Mouse (Mus musculus) common myeloid progenitor, adult 5-6 weeks (primary cell): ENCODE measurements around the gene Foxg1. TPM values are rescaled to one million over a fixed set of nuclear protein-coding genes. Genes with fewer than 3 reads are reported as not detected.
A peak's percentile ranks its signal among the peaks of the same experiment; 100 is the strongest.

Experiments used
- ATAC-seq: replicated peaks from 2 replicates; pipeline ENCODE4 v1.8.0; 2016; ENCODE audit warnings: low read depth, mild to moderate bottlenecking, moderate TSS enrichment, inconsistent platforms; ENCODE audit not compliant: poor library complexity, severe bottlenecking
- total RNA-seq: library from RNA; stranded (forward); fragments of 200-1000, 187-1606 nt; gene quantifications from 2 replicates; pipeline ENCODE4 v1.2.3, GENCODE M21; 2017

The Foxg1 gene
- not detected in 2 replicates for total RNA-seq

DNA sequence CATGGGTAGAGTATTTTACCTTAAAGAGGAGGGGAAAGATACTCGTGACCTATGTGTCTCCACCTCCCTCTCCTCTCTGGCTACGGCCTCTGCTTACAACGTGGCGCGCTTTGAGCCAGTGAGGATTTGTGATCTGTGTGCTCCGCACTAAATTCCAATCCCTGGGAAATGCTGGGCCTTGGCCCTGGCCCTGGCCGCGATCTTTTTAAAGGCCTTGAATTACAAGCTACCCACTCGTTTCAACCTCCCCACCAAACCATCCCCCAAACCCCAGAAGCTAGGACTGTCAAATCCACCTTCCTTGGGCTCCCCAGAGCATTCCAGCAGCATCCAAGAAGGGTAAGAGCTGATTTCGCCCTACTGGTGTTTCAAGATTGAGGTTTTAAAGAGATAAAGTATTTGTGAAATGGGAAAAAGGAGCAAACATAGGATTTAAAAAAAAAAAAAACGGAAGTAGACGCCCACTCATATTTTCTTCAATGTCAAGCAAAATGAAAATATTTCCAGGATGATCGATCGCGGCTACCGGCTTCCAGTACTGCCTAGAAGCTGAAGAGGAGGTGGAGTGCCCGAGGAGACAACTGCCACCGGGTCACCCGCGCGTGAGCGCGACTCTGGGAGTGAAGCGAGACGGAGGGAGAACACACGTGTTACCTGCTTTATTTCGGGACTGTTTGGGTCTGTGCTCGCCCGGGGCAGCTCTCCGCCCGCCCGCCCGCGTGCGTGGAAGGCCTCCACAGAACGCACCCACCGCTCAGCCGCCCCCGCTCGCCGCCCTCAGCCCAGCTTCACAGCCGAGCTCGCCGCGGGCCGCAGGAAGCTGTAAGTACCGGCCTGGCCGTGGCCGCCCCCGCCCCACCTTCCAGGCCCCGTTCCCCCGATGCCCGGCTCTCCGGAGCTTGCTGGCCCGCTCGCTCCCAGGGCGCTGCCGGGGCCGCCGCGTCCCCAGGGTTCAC lies at the start of gene Foxg1:
Gene Foxg1, plus strand, starts transcription at position 96 of the 956 bp plus-strand sequence.
- ATAC-seq = no peak

DNA sequence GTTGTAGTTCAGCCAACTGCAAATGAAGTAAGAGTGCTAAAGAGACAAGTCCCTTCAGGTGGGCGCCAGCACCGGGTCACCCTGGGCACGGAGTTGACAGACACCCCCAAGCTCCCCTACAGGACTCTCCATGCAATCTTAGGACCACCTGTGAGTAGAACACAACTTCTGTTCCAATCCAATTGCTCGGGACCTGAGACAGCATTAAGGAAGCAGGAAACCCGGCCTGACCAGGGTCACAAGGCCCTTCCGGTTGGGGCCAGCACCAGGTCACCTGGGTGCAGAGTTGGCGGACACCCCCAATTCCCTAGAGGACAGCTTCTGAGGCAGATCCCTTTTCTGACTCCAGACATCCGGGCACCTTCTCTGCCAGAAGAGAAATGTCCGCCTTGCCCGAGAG lies 32.8 kb upstream of the Foxg1 start:
- ATAC-seq = no peak

DNA sequence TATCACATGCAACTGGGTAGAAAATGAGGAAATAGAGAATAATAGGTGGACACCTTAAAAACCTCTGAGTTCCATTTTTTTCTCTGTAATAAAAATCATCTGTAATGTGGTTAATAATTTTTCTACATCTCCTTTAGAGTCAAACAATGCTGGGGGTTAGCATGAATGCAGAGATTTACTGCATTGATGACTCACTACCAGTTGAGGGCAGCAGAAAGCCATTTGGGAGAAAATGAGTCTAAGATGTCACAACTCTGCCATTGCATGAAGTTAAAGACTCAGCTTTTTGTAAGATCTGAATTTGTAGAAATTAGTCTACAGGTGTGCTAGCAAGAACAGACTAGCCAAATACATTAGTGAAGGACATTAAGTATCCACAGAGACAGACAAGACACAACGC lies 13.5 kb upstream of the Foxg1 start:
- no peak for ATAC-seq

DNA sequence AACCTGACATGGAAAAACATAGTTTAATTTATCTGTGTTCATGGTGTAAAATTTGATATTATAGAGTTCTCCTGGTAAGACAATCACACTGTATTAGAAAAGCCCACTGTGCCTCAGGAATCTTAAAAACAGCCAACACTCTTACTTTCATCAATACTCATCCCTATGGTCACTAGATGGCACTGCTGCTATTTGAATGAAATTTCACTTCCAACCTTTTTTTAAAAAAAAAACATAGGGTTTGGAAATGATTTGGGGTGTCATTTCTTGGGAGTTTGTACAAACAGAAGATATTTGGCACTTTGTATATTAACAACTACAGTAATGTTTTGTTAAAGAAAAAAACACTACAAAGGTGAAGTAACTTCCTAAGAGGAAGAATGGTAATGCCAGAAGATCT lies 10.3 kb upstream of the Foxg1 start:
- no peak for ATAC-seq

DNA sequence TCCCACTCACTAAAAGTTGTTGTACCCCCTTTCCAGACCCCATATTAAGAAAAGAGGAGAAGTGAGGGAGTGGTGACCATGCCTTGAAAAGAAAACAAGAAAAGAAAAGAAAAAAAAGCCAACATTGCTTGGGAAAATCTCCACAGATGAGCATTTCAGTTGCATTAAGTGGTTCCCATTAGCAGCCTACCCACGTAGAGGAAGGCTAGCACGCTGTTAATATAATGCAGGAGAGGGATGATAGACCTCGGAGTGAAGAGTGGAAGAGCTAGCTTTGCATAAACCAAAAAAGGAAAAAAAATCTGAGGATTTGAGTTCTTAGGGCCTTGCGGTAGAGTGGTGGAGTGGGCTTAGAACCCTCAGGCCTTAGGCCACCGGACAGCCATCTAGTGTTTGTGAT lies 9.3 kb upstream of the Foxg1 start:
- no peak for ATAC-seq

DNA sequence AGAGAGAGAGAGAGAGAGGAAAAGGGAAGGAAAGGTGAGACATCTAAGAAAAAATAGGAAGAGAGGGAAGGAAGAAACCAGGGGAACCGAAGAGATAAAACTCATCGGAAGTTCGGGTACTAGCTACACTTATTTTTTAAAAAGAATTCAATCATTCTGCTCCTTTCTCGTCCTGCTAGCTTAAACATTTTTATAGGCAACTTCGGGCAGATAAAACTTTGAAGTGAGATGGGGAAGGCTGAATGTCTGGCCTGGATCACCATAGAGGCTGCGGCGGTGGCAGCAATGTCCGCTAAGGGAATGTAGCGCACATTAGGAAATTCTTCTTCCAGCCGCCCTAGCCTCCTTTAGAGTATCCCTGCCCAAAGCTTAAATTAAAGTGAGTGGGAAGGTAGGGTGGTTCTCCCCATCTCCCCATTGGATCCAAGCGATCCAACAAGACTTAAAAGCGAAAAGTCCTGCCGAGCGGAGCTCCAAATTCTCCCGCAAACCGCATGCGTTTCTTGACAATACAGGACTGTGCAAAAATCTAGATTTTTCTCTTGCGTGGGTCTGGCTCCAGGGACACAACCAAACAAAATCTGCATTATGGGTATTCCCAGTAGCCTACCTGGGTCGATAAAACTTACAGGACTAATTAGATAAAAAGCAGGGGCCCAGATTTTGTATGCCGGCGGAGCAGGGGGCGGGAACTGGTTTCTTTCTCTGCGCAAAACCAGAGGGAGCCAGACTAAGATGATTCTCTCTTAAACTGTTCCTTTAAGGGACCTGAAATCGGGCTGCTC lies 8.4 kb upstream of the Foxg1 start:
- no peak for ATAC-seq

DNA sequence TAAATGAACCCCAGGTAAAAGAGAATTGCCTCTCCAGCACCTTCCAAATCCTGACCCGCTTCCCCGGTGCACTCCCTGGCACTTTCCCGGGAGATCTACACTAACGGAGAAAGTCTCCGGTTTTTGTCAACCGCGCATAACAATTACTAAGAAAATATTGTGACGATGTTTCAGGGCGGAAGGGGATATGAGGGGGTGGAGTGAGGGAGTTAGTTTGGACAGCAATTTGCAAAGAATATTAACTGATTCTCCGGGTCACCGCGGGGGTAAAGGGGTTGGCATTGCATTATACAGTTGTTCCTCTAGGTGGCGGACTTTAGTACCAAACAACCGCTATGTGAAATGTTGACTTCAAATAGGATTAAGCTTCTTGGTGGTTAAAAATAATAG lies 7.9 kb upstream of the Foxg1 start:
- peak; percentile 90 for ATAC-seq

DNA sequence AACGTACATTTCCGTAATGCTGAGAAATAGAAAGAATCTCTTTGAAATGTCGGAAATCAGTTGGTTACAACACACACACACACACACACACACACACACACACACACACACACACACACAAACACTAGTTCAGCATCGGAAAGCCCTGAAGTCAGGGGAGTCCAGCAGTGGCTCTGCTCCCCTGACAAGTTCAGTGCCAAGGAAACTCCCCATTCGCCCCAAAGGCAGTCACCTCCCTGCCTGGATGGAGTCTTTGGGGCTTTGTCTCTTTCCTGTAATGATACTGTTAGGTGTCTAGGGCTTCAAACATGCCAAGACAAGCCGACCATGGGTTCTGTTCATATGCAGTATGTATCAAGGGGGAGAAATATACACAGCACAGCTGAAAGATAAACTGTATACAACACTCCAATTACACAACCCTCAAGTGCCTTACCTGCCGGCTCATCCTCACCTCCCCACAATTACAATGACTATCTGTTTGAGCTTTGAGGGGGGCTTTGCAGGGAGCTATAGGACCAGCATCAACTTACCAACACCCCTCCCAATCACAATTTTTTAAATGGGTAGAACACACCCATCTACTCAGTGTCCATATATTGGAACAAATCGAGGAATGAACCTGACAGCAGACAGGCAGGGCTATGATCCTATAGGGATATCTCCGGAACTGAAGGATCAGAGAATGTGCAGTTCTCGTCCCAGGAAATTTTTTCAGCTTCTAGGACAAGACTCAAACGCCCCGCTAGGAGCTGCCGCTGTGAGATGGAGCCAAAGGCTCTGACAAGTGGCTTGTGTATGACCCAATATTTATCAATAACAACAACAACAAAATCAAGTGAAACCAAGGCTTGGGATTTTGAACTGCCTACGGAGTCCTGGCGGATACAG lies 6.8 kb upstream of the Foxg1 start:
- no peak for ATAC-seq

DNA sequence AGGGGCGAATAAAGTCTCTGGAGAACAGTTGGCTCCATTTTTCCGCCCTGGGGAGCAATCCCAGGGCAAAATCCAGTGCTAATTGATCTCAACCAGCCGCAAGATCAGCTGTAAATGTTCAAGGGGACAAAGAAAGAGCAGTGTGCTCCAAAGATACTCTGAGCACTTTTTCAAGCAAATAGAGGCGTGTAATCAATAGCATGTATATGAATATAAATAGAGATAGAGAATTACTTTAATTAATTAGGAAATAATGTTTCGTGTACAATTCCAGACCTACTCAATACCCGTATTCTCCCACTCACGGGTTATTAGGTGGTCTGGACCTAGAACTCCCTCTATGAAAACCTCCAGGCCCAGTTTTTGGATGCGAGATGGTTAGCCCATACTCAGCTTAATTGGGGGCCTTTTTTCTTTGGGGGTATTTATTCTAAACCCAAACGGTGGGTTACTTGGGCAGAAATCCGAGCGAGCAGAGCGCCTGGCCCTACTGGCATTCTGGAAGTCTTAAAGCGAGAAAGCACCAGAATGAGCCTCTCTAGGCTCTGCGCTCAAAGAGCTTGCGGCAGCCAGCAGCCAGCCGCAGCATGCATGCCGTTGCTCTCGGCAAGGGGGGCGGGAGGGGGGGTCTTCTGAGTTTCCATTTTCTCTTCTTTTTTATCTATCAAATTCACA lies 6.0 kb upstream of the Foxg1 start:
- no peak for ATAC-seq

DNA sequence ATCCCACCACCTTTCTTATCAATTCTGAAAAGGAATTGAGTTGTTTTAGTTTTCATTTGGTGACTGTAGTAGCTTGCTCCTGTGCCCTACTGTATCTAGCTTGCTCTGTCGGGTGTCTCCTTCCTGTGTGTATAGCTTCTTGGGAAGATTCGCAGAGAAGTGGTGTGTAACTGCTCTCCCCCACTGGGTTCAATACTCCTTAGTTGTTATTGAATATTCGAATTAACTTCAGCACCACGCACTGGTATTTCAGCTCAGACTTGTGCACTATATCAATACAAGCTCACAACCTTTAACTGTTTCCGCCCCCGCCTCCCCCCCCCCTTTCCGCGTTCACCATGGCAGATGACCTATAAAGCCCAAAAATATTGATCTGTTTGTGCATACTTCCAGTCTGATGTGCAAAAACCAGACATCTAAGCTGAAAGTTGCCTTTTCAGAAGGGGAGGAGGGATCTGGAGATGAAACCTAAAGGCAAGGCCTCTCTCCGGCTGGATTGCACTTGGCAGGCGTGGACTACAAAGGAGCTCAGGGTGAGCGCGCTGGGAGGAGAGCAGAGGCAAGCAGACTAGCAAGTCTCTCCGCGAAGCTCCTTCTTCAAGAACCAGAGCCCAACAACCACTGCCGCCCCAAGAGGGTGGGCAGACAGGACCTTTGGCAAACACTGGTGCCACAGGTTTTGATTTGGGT lies 5.0 kb upstream of the Foxg1 start:
- ATAC-seq = no peak

DNA sequence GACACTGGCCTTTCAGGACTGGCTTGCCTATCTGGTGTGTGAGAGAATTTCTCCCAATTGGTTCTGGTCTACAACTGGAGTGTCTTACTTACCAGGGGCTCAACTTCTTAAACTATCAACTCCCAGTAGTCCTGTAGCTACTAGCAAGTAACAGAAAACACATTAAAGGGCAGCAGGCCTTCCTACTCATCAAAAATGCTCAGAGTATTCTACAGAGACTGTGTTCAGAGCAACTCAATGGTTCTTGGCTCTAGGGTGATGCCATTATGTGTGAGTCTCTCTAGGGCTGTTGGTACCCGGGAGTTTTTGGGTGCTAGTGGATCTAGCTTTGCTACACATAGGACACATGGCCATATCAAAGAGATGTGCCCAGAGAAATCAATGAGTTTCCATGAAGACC lies 3.5 kb upstream of the Foxg1 start:
- no peak for ATAC-seq

DNA sequence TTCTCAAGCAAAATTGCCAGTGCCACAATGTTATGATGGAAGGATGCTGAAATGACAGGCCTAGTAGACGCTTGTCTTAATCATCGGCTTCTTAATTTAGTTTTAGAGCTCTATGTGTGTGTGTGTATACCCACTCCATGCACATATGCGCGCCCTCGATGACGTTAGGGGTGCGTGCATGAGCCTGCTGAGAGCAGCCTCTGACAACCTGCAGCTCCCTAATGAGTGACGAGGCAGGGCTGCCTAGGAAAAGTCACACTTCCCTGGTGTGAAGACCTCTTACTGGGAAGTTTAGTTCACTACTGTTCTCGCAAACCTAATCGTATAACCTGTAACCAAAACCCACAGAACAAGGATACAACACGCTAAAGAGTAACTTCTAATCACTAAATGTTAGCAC lies 3.0 kb upstream of the Foxg1 start:
- ATAC-seq = no peak

DNA sequence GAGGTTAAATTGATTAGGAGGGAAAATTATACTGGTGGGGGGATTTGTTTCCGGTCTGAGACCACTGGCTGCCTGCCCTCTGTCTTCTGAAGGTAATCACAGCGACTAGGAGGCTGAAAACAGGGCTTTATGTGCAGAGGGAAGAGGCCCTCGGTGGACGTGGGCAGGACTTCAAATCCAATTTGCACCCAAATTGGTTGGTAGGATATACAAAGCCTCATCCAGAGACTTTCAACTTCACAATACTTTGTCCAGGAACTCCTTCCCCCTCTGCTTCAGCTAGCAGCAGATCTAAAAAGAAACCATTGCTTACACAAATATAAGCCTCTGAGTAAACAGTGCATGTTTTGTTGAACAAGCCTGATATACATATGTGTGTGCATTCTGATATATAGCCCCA lies 2.0 kb upstream of the Foxg1 start:
- ATAC-seq = no peak

DNA sequence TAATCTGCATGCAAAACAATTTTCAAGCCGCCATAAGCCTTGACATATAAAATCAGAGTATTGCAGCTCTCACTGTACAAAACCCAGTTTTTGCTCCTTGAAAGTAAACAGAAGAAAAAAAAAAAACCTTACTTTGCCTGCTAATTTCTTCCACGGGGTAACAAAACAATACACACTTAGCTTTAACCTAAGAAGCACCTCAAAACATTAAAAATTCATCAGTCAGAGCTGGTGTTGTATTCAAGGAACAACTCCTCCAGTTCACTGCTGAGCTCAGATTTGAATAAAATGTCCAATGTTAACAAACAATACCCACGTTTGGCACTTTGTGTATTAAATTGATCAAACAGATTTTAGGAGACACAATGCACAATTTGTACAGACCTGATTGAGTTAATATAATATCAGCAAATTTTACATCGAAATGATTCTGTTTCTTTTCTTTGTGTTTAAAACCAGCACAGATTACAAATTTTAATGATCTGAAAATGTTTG lies 1.4 kb upstream of the Foxg1 start:
- no peak for ATAC-seq

DNA sequence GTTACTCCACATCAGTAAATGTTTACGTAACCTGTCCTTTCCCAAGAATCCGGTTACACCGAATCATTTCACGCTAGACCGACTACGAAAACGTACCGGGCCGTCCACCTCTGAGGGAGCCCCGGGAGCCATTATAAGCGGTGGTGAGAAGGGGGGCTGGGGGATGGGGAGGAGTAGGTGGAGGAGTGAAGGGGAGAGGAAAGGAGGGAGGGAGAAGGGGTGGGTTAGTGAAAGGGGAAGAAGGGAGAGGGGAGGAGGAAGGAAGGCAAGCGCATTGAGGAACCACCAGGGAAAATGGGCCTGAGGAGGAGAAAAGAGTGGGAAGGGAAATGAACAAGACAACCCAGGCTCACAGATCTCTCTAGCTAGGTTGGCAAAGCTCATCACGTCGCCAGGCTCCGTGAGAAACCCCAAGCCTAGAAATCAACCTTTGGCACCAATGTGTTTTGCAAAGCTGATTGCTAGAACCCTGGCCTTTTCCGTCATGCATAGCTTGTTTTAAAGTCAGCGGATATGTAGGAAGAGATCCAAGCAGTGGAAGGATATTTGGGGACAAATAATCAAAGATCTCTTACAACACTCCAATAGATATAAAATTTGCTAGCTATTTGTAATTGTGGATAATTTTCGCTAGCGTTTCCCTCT lies 617 bp upstream of the Foxg1 start:
- 0 out of 2 replicates have a peak, but pooled peaks have one; percentile 8 for ATAC-seq

DNA sequence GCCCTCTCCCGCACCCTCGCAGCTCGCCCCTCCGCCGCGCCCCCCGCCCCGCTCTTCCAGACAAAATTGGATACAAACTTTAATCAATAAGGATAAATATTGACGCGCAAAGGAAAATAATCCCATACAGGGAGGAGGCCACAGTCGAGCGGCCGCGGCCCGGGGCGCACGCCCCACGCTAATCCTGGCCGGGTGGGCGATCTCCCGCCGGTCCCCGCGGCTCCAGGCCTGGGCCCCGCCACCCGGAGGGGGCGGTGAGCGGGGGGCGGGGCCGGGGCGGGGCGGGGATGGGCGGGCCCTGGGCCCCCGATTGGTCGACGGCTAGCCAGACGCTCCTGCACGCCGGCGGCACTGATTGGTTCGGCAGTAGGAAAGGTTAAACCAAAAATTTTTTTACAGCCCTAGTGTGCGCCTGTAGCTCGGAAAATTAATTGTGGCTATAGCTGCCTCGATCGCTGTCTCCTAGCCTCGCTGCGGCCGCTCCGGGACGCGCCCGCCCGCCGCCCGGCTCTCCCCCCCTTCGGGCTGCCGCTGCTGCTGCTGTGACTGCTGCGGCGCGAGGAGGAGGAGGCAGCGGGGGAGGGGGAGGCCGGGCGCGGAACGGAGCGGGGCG lies 1.2 kb downstream of the Foxg1 start:
- peak; percentile 20; the same call in 1 of the 2 replicates for ATAC-seq

DNA sequence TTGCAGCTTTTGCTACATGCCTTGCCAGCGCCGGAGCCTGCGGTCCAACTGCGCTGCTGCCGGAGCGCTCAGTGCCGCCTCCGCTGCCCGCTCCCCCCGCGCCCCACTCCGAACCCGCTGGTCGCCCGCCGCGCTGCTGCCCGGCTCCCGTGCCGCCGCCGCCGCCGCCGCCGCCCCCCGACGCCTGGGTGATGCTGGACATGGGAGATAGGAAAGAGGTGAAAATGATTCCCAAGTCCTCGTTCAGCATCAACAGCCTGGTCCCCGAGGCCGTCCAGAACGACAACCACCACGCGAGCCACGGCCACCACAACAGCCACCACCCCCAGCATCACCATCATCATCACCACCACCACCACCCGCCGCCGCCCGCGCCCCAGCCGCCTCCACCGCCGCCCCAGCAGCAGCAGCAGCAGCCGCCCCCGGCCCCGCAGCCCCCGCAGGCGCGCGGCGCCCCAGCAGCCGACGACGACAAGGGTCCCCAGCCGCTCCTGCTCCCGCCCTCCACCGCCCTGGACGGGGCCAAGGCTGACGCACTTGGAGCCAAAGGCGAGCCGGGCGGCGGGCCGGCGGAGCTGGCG lies 1.9 kb downstream of the Foxg1 start:
- no peak for ATAC-seq
